Mouse (Mus musculus) gonadal fat pad, adult 2 months (tissue): ENCODE data around the gene Hist1h2bq. TPM values are rescaled to one million over a fixed set of nuclear protein-coding genes. Genes with fewer than 3 reads are reported as not detected.
"Not testable (repeated sequence)": the region's sequence is repeated elsewhere in the genome, so short reads cannot be mapped to it uniquely, and the experiment has no call there.

Experiments
- DNase-seq: peaks from one replicate; pipeline ENCODE4 v3.0.0-alpha.2; 2012; ENCODE audit warnings: low read depth
- polyA plus RNA-seq: library from polyadenylated mRNA; depleted of rRNA; stranded (reverse); fragments of >200 nt; gene quantifications from 2 replicates; pipeline ENCODE4 v1.2.3, GENCODE M21; 2012; rRNA removed

Gene Hist1h2bq
- polyA plus RNA-seq, 1 experiment, result 38.5 TPM

DNA sequence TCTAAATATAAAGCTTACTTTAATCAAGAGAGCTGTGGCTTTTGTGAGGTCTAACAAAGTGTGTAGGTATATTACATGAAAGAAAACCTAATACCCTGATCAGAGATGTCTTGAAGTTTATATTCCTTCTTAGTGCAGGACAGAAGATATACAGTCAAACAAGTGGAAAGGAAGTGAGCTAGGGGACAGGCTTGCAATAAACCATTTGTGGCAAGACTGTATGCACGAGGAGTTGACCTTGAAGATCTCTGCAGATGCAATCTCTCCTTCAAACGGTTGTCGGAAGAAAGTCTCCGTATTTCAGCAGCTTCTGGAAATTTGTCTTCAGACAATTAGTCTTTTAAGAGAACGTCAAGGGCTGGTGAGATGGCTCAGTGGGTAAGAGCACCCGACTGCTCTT is 20.1 kb downstream of the Hist1h2bq start:
- DNase-seq, result no peak

DNA sequence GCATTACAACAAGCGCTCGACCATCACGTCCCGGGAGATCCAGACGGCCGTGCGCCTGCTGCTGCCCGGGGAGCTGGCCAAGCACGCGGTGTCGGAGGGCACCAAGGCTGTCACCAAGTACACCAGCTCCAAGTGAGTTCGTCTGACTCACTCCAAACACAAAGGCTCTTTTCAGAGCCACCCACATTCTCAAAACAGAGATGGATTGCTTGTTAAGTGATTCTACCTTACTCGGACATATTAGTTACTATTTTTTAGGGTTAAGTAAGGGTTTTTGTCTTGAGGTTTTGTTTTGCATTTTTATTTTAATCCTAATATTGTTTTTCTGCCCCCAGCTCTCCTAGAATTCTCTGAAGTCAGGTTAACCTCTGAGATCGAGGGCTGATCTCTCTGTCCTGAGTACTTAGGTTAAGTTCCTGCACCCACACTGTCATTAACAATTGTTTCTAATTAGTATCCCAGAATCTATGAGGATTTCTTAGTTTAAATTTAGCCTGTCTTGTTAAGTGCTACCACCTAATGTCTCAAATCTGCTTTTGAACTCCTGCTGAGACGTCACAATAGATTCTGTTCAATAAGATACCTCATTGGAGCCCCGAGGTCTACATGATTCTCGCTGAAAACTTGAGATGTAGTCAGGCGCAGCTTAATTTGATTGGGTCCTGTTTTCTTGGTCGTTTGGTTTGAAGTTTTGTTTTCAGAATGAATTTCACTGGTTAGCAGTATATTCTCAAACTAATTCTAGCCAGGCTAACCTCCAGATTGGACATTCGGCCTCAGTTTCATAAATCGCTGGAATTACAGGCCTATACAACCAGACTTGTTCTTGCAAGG is 22.0 kb downstream of the Hist1h2bq start:
- no peak for DNase-seq

DNA sequence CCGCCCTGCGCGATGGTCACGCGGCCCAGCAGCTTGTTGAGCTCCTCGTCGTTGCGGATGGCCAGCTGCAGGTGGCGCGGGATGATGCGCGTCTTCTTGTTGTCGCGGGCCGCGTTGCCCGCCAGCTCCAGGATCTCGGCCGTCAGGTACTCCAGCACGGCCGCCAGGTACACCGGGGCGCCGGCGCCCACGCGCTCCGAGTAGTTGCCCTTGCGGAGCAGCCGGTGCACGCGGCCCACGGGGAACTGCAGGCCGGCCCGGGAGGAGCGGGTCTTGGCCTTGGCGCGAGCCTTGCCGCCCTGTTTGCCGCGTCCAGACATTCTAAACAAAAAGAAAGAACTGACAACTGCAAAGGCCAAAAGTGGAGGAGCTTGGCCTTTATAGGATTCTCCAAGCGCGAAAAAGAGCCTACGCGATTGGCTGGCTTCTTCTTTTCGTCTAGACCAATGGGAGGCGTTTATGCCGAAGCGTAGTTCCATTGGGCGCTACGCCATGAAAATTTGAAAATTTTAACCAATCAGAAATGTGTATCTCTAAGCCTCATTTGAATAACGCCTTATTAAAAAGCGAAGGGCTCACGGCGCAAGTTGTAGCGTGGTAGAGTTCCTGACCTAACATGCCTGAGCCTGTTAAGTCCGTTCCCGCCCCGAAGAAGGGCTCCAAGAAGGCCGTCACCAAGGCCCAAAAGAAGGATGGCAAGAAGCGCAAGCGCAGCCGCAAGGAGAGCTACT is 22.9 kb downstream of the Hist1h2bq start, which contains the start of the genes Hist1h2an and Hist1h2bp:
TSS of gene Hist1h2an (minus strand) at position 320 of the 731 bp plus-strand sequence.
TSS of gene Hist1h2bp (plus strand) at position 563 of the 731 bp plus-strand sequence.
- DNase-seq, result peak; percentile 94

GRCm38 (mm10) chr13:21786189-21786898 is 23.7 kb downstream of the Hist1h2bq start:
- DNase-seq, result no peak

DNA sequence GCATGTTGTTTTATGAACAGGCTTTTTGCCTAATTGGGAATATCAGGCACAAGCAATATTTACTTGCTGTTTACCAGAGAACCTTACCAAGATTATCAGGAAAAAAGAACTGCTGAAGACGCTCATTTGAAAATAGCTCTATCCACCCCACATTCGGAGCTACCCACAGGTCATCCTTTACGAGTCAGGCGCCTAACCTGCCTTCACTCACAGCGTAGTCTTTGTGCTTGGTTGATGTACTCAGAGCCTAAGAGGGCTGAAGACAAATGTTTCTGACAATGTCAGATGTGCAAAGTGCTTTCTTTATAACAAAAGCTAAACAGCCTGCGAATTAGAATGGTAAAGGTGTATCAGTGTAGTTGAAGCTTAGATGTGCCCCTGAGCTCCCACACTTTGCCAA is 25.7 kb downstream of the Hist1h2bq start:
- no peak for DNase-seq

DNA sequence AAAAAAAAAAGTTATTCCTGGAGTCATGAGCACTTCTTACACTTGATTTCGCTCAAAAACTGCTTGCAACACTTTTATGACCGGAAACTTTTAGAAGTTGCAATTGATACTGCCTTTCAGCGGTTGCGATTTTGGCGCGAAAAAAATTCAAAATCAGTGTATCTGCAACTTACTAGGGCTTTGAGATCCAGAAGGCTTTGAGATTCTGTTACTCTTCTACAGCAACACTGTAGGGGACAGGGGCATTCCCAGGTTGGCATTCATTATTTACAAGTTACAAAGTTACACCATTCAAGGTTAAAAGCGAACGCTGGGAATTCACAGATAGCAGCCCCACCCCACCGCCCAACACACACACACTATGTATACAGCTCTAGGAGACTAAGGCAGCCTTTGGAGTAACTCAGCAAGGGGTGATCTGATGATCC is 26.2 kb downstream of the Hist1h2bq start:
- no peak for DNase-seq

GRCm38 (mm10) chr13:21783255-21783617 is 26.8 kb downstream of the Hist1h2bq start, which contains the start of gene Hist1h3i:
Gene Hist1h3i (minus strand): TSS chr13:21783370.
- DNase-seq, result no peak

- not testable (repeated sequence) for DNase-seq
Measured at GRCm38 (mm10) chr13:21782361-21783254, 27.4 kb downstream of the Hist1h2bq start.

DNA sequence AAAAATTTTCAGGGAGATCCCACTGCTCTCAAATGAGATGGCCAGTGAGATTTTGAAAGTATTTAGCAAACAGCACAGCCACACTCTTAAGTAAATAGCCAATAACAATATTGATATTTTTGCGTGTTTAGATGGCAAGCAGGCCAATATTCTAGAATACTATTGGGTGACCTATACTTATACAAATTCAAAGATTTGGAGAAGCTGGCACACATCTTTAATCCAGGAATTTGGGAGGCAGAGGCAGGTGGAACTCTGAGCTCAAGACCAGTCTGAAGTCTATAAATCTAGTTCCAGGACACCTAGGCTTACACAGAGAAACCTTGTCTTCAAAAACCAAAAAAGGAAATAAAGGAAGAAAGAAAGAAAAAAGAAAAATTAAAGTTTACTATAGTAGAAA is 28.4 kb downstream of the Hist1h2bq start:
- DNase-seq, result no peak

DNA sequence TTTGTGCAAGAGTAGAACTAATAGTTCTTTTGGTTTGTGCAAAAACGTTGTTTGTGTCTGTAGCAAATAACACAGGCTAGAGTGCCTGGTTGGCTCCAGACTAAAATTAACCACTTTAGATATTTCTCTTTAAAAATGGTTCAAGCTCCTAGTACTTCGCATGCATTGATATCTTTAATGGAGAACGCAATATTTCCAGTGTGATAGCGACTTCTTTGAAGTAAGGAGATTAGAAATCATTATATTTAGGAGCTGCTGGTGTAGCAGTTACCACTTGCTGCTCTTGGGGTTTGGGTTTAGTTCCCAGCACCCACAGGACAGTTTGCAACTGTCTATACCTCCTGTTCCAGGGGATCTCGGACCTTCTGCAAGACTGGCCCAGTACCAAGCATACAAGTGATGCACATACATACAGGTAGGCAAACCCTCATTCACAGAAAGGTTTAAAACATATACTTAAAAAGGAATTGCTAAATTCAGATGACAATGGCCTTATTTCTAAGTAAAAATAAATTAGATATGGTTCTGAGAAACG is 28.9 kb downstream of the Hist1h2bq start:
- no peak for DNase-seq

- DNase-seq, result no peak
Measured at GRCm38 (mm10) chr13:21779767-21780731, 29.9 kb downstream of the Hist1h2bq start, which contains the start of gene Hist1h1b. Gene Hist1h1b (minus strand): TSS chr13:21780625.

GRCm38 (mm10) chr13:21778814-21779766 is 30.9 kb downstream of the Hist1h2bq start:
- DNase-seq, result no peak

Other genes starting within 250 kb of the Hist1h2bq start
- gene Olfr1364, start 228.4 kb downstream of the Hist1h2bq start, polyA plus RNA-seq, result not detected in 2 replicates
- gene Olfr1362, start 196.2 kb downstream of the Hist1h2bq start, polyA plus RNA-seq, result not detected in 2 replicates
- gene Olfr11, start 167.7 kb downstream of the Hist1h2bq start, polyA plus RNA-seq, result not detected in 2 replicates
- gene Olfr1361, start 146.8 kb downstream of the Hist1h2bq start, polyA plus RNA-seq, result not detected in 2 replicates
- not detected in 2 replicates for gene Olfr1360, start 132.8 kb downstream of the Hist1h2bq start, polyA plus RNA-seq
- not detected in 2 replicates for gene Olfr1359, start 112.1 kb downstream of the Hist1h2bq start, polyA plus RNA-seq
- gene Hist1h2bl, start 94.1 kb downstream of the Hist1h2bq start, polyA plus RNA-seq, result 1.8 TPM in 1 of 2 replicates, not detected in the other
- 3.0 and 4.3 TPM in 2 replicates for gene Hist1h2ai, start 93.8 kb downstream of the Hist1h2bq start, polyA plus RNA-seq
- gene Hist1h3h, start 92.5 kb downstream of the Hist1h2bq start, polyA plus RNA-seq, result 4.0 and 12.7 TPM in 2 replicates
- gene Hist1h2bm, start 88.2 kb downstream of the Hist1h2bq start, polyA plus RNA-seq, result 0.65 TPM in 1 of 2 replicates, not detected in the other
- gene Hist1h4j, start 75.1 kb downstream of the Hist1h2bq start, polyA plus RNA-seq, result 0.97 and 1.7 TPM in 2 replicates
- gene Hist1h4k, start 59.7 kb downstream of the Hist1h2bq start, polyA plus RNA-seq, result 3.7 and 10.4 TPM in 2 replicates
- gene Hist1h2ak, start 56.4 kb downstream of the Hist1h2bq start, polyA plus RNA-seq, result 1.1 and 1.3 TPM in 2 replicates
- 0.98 and 1.1 TPM in 2 replicates for gene Hist1h2bn, start 56.1 kb downstream of the Hist1h2bq start, polyA plus RNA-seq
- gene Hist1h1b, start 29.6 kb downstream of the Hist1h2bq start, polyA plus RNA-seq, result 0.43 TPM in 2 replicates
- gene Hist1h3i, start 26.8 kb downstream of the Hist1h2bq start, polyA plus RNA-seq, result 5.2 and 5.7 TPM in 2 replicates
- gene Hist1h2an, start 23.0 kb downstream of the Hist1h2bq start, polyA plus RNA-seq, result 1.4 and 2.6 TPM in 2 replicates
- gene Hist1h2bp, start 22.7 kb downstream of the Hist1h2bq start, polyA plus RNA-seq, result 1.3 and 4.4 TPM in 2 replicates
- gene Hist1h2ao, start 268 bp upstream of the Hist1h2bq start, polyA plus RNA-seq, result not detected in 2 replicates
- gene Hist1h4m, start 1.5 kb upstream of the Hist1h2bq start, polyA plus RNA-seq, result not detected in 2 replicates
- gene Hist1h4n, start 22.0 kb upstream of the Hist1h2bq start, polyA plus RNA-seq, result 14.4 and 25.0 TPM in 2 replicates
- gene Hist1h2ap, start 23.3 kb upstream of the Hist1h2bq start, polyA plus RNA-seq, result 16.8 and 17.6 TPM in 2 replicates
- gene Hist1h2br, start 23.5 kb upstream of the Hist1h2bq start, polyA plus RNA-seq, result 4.6 and 35.6 TPM in 2 replicates
- 0.81 and 1.4 TPM in 2 replicates for gene Zfp184, start 134.9 kb upstream of the Hist1h2bq start, polyA plus RNA-seq
- gene Pom121l2, start 171.0 kb upstream of the Hist1h2bq start, polyA plus RNA-seq, result 0.11 and 0.46 TPM in 2 replicates
- gene Prss16, start 199.5 kb upstream of the Hist1h2bq start, polyA plus RNA-seq, result 0.15 TPM in 1 of 2 replicates, not detected in the other
- gene Hist1h2ah, start 225.4 kb upstream of the Hist1h2bq start, polyA plus RNA-seq, result 4.9 TPM in 1 of 2 replicates, not detected in the other
- 0.51 and 3.1 TPM in 2 replicates for gene Hist1h2bk, start 225.7 kb upstream of the Hist1h2bq start, polyA plus RNA-seq
- 7.5 and 10.7 TPM in 2 replicates for gene Hist1h4i, start 231.2 kb upstream of the Hist1h2bq start, polyA plus RNA-seq
- 0.99 TPM in 1 of 2 replicates, not detected in the other for gene Hist1h2ag, start 232.7 kb upstream of the Hist1h2bq start, polyA plus RNA-seq
- gene Hist1h2bj, start 233.0 kb upstream of the Hist1h2bq start, polyA plus RNA-seq, result 1.2 and 3.0 TPM in 2 replicates